Mouse (Mus musculus) right cerebral cortex, postnatal 36 days (tissue): ENCODE data around the gene Gria4.
"Not testable (repeated sequence)": the region's sequence is repeated elsewhere in the genome, so short reads cannot be mapped to it uniquely, and the experiment has no call there.

Experiments
- DNase-seq, 2 experiments: peaks; one replicate each; pipeline ENCODE4 v3.0.0; 2022; ENCODE audit warnings: low spot score in 2 of 2, mixed read lengths in 1 of 2

Gria4 gene

DNA sequence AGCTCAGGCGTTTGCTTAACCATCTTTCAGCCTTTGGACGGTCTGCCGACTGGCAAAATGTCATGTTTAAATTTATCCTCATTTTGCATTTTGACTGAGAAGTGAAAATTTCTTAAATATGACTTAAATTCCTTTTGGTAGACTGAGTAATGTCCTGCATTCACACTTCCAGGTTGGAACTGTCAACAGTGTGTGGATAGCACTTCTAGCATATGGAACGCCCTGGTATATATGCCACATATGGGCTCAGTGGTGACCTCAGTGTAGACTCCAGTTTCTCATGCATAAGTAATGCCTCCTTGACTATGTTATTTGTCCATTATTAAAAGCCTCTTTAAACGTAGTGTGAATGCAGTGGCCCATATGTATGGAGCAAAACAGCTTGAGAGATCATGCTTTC is 222.4 kb downstream of the Gria4 start:
- DNase-seq: peak in 1 of 2 experiments; percentile 38

DNA sequence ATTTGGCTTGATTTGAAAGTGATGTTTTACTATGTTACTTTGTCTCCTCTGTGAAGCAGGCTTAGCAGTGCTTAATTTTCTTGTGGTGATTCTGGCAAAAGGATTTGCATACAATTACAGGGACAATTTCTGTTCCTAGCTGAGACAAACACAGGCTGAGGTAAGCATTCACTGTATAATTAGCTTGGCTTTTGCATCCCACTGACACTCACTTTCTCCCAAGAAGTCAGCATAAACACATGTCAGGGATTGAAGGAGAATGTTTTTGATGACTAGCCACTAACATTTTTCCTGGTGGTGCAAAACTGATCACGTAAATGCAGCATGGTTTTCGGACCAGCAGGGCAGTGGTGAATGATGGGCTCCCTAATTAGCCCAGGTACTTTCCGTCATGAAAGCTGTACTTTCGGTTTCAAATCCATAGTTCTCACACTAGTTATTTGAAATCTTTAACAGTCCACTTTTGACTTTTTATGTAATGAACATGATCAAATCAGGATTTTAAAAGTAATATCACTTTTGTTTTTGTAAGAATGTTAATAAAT is 240.5 kb downstream of the Gria4 start:
- no peak for DNase-seq

DNA sequence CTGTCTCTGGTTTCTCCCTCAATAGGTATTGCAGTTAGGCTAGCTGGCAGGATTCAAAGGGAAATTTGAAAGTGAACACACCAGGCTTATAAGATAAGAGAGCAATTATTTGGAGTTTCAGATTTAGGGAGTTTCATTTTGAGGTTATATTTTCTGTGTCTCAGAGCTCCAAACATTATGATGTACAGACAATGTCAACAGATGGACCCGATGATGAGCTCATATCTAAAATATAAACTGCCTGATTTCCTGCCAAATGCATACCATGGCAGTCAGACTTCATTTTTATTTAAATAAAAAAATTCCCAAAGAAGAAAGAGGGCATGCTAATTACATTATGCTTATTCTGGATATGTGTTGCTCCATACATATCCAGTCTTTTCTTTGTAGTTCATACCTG is 256.8 kb downstream of the Gria4 start:
- DNase-seq: no peak

DNA sequence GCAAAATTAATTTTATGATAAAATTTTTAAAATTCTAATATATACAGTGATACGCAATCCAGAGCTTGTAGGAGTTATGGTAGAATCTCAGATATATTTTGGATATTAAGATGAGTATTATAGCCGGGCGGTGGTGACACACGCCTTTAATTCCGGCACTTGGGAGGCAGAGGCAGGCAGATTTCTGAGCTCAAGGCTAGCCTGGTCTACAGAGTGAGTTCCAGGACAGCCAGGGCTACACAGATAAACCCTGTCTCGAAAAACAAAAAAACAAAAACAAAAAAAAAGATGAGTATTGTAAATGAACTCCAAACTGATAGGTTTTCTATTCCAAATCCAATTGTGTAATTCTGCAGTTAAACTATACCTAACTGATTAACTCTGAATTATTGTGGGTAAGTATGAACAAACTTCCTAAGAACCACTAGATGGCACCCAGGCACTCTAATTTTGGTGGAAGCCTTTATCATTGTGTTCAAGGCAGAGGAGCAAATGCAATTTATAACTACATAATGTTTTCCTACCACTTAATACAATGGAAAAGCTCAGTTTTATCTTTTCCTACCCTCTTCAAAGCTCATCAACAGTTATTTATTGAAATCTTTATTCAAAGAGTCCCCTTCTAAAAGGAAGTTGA is 259.4 kb downstream of the Gria4 start:
- DNase-seq: no peak

DNA sequence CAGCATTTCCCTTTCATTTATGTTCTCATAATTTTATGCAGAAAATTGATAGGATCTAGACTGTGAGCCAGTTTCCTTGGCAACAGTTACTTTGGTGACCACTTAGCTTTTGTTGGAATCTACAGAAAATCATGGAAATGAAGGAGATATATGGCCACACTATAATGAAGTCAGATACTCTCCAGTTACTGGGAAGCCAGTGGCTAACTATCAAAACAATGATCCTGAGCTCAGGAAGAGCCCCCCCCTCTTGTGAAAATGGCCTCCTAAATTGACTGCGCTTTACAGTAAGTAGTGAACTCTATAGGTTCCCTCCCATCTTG is 281.5 kb downstream of the Gria4 start:
- DNase-seq: peak in 1 of 2 experiments; percentile 8

DNA sequence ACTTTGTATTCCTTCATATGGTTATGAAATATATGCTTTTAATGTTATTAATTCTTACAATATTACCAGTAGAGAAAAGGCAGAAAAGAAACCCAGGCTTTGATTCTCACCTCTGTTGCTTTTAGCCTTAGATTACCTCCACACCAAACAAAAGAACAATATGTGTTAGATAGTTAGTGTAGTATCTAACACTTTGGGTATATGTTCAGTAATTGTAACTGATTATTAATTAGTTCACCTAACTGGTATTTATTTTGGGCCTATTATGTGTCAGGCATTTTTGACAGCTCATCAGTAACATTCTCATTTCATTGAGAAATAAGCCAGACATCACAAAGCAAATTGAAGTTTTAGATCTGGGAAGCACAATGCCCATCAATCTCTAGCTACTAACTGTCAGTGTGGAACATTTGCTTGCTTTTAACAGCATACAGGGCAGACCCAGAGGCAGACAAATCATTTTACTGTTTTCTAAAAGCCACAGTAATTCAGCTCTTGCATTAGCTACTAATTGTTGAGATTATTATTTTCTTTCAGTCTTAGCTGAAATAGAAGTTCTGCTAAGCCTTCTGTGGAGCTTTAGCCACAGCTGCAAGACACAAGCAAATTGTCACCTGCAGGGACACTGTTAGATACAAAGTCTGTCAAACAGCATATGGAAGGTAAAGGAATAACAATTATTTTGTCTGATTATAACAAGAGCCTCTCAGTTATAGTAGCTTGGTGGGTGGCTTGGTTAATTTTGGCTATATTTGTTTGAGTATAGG is 282.1 kb downstream of the Gria4 start:
- DNase-seq: no peak

DNA sequence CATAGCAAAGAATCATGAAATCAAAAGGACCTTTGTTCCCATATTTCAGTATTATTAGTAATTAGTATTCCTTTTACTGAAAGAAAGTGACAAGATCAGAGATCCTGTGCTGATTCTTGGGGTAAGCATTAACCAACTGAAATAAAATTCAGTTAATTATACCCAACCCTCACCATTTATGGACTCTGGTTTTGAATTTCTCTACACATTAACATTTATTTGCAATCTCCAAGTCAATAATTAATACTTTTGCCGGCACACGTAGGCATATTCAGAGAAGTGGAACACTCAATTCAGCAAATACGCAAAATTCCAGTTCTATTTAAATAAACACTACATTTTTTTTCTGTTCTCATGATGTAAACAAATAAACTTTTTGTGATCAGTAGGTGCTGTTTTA is 289.9 kb downstream of the Gria4 start:
- DNase-seq: no peak

DNA sequence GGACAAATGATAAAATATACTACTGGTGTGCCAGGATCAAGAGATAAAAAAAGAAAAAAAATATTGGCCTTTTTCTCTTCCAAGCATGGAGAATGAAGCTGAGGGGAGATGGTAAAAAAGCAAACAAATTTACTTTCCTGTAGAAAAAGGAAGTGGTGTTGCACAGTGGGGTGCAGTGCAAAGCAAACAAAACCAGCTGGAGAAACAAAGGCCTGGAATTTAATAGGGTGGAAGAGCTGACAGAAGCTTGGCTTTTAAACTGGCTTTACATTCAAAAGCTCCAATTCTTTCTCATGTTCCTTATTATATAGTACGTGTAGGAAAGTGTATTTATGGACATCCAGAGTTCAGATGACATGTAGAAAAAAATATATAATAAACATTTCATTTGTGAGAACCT is 290.9 kb downstream of the Gria4 start:
- no peak for DNase-seq

DNA sequence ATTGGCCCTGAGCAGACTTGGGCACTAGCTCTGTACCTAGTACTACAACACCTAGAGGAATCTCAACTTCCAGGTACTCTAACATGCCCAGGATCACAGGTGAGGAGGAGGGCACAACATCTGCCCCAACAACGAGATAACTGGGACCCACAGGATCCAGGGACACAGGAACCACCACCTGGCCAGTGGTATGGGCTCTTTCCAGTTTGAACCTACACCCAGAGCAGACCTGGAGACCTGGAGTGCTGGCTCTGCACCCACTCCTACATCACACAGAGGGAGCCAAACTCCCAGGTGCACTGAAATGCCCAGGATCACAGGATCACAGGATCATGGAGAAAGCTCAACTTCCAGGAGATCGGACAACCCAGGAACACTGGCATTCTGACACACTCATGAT is 309.6 kb downstream of the Gria4 start:
- no peak for DNase-seq

DNA sequence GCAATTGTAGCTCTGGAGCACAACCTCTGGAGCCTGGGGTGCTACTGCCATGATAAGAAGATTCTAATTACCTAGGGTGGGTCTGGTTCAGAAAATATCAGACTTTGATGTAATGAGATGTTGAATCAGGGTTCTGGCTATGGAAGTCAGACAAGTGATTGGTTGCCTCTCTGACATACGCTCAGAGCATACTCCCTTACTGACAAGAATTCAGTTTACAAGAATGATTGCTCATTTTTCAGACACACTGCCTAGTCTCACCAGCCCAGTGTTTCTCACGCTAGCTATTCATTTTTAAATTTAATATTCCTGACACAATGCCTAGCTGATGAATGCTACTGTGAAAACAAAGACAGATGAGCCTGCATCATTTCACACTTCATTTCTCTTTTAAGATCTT is 311.5 kb downstream of the Gria4 start:
- DNase-seq: no peak

DNA sequence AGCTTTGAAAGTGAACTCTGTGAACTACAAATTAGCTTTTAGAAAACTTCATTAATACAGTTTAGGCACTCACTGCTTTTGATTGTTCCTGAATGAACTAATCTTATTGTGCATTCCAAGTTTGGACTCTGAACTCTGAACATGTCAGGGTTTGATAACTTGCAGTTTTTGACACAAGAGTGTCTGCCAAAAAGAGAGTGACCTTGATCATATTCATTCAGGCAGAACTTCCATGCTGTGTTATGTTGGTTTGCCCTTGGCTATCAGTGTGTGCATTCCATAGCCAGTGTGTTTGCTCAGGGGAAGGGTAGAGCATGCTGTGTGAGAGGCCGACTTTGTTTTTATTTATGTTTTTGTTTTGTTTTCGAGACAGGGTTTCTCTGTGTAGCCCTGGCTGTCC is 325.2 kb downstream of the Gria4 start:
- no peak for DNase-seq

DNA sequence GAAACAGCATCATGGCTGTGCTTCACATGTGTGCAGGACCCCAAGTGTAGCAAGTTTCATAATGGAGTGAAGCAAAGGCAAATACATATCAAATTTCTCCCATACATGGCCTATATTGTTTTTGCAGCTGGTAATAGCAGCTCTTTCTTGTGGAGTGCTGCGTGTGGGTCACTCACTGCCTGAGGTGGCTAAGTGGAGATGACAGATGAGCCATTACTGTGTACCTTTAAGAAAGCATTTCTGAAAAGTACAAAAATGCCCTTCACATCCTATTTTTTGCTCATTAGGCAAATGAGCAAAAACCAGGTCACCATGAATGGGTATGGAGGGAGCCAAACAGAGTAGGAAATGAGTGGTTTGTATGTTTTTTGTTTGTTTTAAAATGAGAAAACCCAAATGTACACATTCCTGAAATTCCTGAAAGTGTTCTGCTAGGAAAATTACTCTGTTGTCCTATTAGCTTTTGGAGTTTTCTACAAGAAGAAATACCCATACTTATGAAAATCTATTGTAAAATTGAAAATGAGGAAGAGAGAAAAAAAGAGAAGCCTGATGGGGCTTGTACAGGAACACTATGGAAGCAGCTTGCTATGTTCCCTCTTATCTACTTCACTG is 336.5 kb downstream of the Gria4 start:
- DNase-seq: no peak

DNA sequence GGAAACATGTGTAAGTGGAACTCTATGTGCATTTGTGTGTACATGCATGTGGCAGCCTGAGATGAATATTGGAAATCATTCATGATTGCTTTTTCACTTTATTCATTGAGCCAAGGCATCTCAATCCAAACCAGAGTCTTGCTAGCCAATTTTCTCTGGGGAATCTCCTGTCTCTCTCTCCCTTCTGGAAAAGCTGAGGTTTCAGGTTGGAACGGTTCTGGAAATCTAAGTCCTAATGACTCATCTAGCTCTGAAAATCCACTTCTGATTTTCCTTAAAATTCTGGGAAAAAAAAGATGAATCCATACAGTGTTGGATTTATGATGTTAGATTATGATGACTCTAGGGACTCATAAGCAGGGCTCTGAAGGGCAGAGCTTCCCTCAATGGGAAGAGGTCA is 337.8 kb downstream of the Gria4 start:
- no peak for DNase-seq

DNA sequence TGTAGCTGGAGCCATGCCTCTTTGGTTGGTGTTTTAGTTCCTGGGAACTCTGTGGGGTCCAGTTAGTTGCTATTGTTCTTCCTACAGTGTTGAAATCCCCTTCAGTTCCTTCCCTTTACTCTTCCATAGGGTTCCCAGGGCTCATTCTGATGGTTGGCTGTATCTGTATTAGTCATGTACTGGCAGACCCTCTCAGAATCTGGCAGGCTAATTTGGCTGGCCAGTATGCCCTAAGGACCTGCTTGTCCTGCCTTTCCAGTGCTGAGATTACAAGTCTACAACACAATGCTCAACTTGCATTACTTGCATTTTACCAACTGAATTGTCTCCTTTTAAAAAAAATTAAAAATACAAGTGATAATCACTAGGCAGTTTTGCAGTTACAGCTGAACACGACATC is 338.4 kb downstream of the Gria4 start:
- DNase-seq: no peak

DNA sequence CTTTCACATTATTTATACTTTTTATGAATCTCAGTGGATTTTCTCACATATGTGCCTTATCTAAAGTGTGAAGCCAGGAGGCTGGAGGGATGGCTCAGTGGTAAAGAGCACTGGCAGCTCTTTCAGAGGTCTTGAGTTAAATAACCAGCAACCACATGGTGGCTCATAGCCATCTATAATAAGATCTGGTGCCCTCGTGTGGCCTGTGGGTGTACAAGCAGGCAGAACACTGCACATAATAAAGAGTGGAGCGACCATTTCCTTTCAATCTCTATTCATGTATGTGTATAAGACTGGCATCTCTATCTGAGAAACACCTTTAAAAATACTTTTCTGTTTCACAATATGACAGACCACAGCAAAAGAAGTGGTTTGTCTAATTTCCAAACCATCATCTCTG is 353.1 kb downstream of the Gria4 start:
- DNase-seq: no peak

DNA sequence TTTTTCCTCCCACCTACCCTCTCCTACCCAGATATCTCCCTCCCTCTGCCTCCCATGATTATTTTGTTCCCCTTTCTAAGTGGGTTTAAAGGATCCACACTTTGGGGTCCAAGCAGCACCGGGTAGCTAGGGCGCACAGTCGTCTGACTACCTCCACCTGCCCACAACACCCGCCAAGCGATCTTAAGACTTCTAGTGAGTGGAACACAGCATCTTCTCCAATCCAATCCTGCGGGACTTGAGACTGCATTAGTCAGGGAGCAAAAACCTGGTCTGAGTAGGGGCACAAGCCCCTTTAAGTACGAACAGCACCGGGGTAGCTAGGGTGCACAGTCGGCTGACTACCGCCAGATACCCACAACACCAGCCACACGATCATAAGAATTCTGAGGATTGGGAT is 395.2 kb downstream of the Gria4 start:
- DNase-seq: not testable (repeated sequence)

DNA sequence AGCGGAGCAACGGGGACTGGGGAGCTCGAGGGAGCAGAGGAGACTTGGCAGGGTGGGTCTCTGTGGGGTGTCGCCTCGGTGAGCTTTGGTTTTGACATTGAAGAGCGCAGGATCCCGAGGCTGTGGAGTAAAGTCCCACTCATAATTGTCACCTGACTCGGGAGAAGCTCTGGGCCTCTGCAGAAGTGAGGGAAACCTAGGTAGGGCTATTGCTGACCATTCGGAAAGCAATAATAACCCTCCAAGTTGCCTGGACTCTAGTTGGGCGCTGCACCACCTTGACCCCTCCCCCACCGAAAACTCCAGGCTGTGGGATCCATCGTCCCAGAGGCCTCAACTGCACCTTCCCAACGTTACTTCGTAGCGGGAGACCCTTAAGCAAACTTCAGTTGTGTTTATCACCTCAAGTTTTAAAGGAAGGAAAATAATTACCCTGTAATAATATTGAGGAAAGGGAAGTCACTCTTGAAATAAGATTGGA is 419.4 kb downstream of the Gria4 start:
- DNase-seq: no peak

DNA sequence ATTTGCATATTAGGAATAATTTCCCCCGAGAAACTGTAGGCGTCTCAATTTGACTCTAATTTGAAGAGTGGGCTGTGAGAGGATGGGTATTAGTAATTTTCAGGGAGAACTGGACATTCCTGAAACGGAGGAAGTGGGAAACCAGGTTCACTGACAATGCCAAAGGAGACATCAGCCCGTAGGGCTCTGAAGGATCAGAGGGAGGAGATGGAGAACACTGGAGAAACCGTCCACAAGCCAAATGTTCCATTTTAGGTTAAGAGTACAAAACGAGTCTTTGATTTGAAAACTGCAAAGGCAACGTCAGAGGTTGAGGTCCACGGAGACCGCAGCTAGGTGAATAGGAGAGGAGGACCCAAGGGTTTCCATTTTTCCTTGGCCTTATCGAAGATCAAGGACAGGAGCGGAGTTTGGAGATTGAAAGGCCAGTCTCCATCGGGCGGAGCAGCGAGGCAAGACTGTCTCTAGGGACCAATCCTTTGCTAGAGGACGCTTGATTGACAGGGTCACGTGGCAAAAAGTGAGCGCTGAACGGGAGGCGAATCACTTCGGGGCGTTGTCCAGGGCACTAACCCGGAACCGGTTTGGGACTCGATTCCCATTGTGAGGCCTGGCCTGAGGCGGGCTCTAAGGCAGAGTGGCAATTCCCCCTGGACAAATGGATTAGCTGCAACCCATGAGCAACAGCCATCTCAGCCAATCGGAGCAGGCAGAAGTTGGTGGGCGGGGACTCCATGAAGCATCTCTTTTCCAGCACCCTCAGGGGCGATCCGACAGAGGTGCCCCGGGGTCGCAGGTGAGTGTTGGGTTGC is 420.0 kb downstream of the Gria4 start, which contains the start of gene Msantd4:
TSS of gene Msantd4 (plus strand) at position 735 of the 812 bp plus-strand sequence.
- DNase-seq: peak; percentile 99 to 100
